Mouse (Mus musculus) heart, adult 2 months (tissue): ENCODE results near the gene Swt1.

Source experiments
- CTCF ChIP-seq: fragments of 200-600 bp; IDR thresholded peaks from 2 replicates; pipeline ENCODE4 v1.8.1; 2022; ENCODE audit warnings: antibody characterized with exemption, mild to moderate bottlenecking, moderate library complexity
- EP300 ChIP-seq: fragments of 200-500 bp; IDR thresholded peaks from 2 replicates; pipeline ENCODE4 v1.6.1; 2011; ENCODE audit warnings: low read depth, low read length, control low read depth; ENCODE audit not compliant: insufficient read depth
- POLR2A ChIP-seq: fragments of 200-500 bp; IDR thresholded peaks from 2 replicates; pipeline ENCODE4 v1.6.1; 2011; ENCODE audit warnings: mild to moderate bottlenecking, low read depth, low read length, control low read depth; ENCODE audit not compliant: insufficient read depth

GRCm38 (mm10) chr1:151345863-151346195 is 82.4 kb downstream of the Swt1 start:
- no peak for TF ChIP-seq EP300
- no peak for TF ChIP-seq CTCF
- TF ChIP-seq POLR2A: no peak
